25 mouse cellular contexts compared by ENCODE assay signal in the genomic region with DNA sequence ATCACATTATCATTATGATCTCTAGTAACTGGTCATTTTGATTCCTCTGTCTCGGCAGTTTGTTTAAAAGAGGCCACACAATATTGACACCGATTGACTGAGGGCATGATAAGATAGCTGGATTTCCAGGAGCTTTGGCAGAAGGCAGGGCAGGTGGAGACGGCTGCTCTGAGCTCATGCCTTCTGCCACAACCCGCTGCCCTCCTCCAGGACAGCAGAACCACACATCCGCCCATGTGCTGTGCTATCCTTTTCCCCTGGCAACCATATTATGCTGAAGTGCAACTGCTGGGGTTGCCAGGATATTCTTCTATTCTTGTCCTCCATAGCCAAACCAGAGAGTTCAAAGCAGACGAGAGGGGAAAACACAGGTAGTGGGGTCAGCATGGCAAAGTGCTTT. TPM values are rescaled to one million over a fixed set of nuclear protein-coding genes. Genes with fewer than 3 reads are reported as not detected.
DNase-seq lines count a peak whose midpoint lies in the region; ATAC-seq and TF ChIP-seq lines count a peak whose summit lies in the region.
"Had no signal": no experiment of that assay in that cellular context is flagged by ENCODE, and none has a peak within 500 bp of the region (broad histone marks: within the 10 kb centered on the region; RNA-seq: fewer than 3 reads in every experiment).

No protein-coding gene starts in this region.

- H3K27ac ChIP-seq in stomach, postnatal 0 days (replicated peaks): no peak overlapping the region
- H3K27ac ChIP-seq: hindbrain, embryonic 13.5 days; left cerebral cortex, adult 2 months; liver, embryonic 12.5 days; midbrain, embryonic 12.5 days had no signal

- TF ChIP-seq EP300 in stomach, postnatal 0 days (optimal IDR thresholded peaks at IDR 0.05): no peak

- DNase-seq in left cerebral cortex, postnatal 4 days: peak; percentile 58
- no peak for DNase-seq in left cerebral cortex, postnatal 10 days (ENCODE audit: extremely low spot score in 1 of 2, low spot score in 2 of 2)
- DNase-seq in cerebellum, adult 18-20 months: peak; percentile 52 to 67
- DNase-seq in cerebellum, postnatal 10 days: peak; percentile 75 to 80
- peak; percentile 13 for DNase-seq in stomach, postnatal 0 days (ENCODE audit: low spot score)
- no peak for DNase-seq in right cerebral cortex, postnatal 4 days
- no peak for DNase-seq in thymus, postnatal 4 days
- DNase-seq in B cell, adult 2 months: no peak
- DNase-seq: adrenal gland, postnatal 14 days; gastrocnemius, postnatal 25 days; heart, adult 11 months; heart, postnatal 36 days; kidney, adult 9 months; kidney, postnatal 25 days; liver, postnatal 0 days; lung, postnatal 36 days had no signal

- no peak for TF ChIP-seq CTCF in stomach, postnatal 0 days (IDR thresholded peaks at IDR 0.05; ENCODE audit: low read depth)

- H3K9me3 ChIP-seq in stomach, postnatal 0 days (ENCODE audit: control insufficient read depth, low read length): no peaks in the 10 kb centered on the region
- H3K9me3 ChIP-seq: hindbrain, embryonic 13.5 days; liver, embryonic 12.5 days; midbrain, embryonic 12.5 days had no signal

- H3K36me3 ChIP-seq in stomach, postnatal 0 days (ENCODE audit: control insufficient read depth, insufficient read depth, low read length): no peaks in the 10 kb centered on the region
- H3K36me3 ChIP-seq: hindbrain, embryonic 13.5 days; liver, embryonic 12.5 days; midbrain, embryonic 12.5 days had no signal

- H3K4me1 ChIP-seq in stomach, postnatal 0 days (replicated peaks; ENCODE audit: control insufficient read depth, insufficient read depth): no peaks in the 10 kb centered on the region
- H3K4me1 ChIP-seq: hindbrain, embryonic 13.5 days; liver, embryonic 12.5 days had no signal

- 36% methylated on average over 6 of the region's 6 CpGs for WGBS in stomach, postnatal 0 days

- no peak for ATAC-seq in stomach, postnatal 0 days (ENCODE audit: low FRiP score, low TSS enrichment)
- ATAC-seq: CD4-positive, CD25-positive, alpha-beta regulatory T cell, adult 4 months; intestine, postnatal 0 days; liver, embryonic 12.5 days; liver, postnatal 0 days had no signal

- no peaks in the 10 kb centered on the region for H3K27me3 ChIP-seq in stomach, postnatal 0 days (ENCODE audit: control insufficient read depth, insufficient read depth, low read length)
- H3K27me3 ChIP-seq: hindbrain, embryonic 13.5 days; liver, embryonic 12.5 days; midbrain, embryonic 12.5 days had no signal

- no peak overlapping the region for H3K4me3 ChIP-seq in stomach, postnatal 0 days (ENCODE audit: low read depth, low read length)
- H3K4me3 ChIP-seq: erythroblast, embryonic 14.5 days; hindbrain, embryonic 13.5 days; left cerebral cortex, adult 2 months; liver, embryonic 12.5 days; midbrain, embryonic 12.5 days had no signal

- intact Hi-C loops in left cerebral cortex, postnatal 4 days (cut with DNase I): no loop called here
- intact Hi-C loops in left cerebral cortex, postnatal 10 days (cut with DNase I): no loop called here

- no peak overlapping the region for H3K4me2 ChIP-seq in stomach, postnatal 0 days (replicated peaks; ENCODE audit: low read depth)
- H3K4me2 ChIP-seq: heart, embryonic 11.5 days; hindbrain, embryonic 13.5 days; liver, embryonic 12.5 days; midbrain, embryonic 12.5 days had no signal

- no peak overlapping the region for H3K9ac ChIP-seq in stomach, postnatal 0 days (ENCODE audit: low read length)
- H3K9ac ChIP-seq: hindbrain, embryonic 13.5 days; liver, embryonic 12.5 days; liver, postnatal 0 days; midbrain, embryonic 12.5 days had no signal

RNA-seq across cellular contexts. Expression of a gene that starts 21.5 kb away (rescaled TPM):
- total RNA-seq in left cerebral cortex, postnatal 4 days (2021): 10 to 100 TPM; 47.0 to 53.1 TPM
- total RNA-seq in left cerebral cortex, postnatal 10 days (2021): 10 to 100 TPM; 65.2 to 67.6 TPM
- polyA plus RNA-seq in stomach, postnatal 0 days (2015; fragmentation: Nextera tagmentation; extraction: Ambion mirVana): 2.3 and 2.6 TPM in 2 replicates
- total RNA-seq: megakaryocyte, adult 5-6 weeks had no signal
- polyA plus RNA-seq: erythroblast, embryonic 14.5 days had no signal

Comparison
In these comparisons a context has a peak if more than half of its experiments do, and no peak if none do; other contexts are left out.
1. DNase-seq: peak in left cerebral cortex, postnatal 4 days (single experiment), cerebellum, adult 18-20 months (2 of 2), cerebellum, postnatal 10 days (2 of 2) and stomach, postnatal 0 days (single experiment); none in left cerebral cortex, postnatal 10 days (0 of 2), right cerebral cortex, postnatal 4 days (single experiment), thymus, postnatal 4 days (single experiment) and B cell, adult 2 months (0 of 2).